10 mouse cellular contexts compared by ENCODE assay signal in the genomic region with DNA sequence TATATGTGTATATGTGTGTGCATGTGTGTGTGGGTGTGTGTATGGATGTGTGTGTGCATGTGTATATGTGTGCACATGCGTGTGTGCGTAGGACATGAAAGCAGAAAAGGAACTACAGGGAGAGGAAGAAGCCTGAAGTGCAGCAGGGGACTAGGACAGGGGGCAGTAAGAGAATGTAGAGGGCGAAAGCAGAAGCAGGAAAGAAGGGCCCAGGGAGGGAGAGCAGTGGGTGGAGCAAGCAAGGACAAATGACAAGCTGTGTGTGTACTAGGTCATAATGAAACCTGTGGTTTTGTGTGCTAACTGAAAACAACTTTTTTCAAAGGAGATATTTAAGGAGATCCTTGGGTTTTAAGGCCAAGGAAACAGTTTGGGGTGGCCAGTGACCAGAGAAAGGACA.
A peak's percentile ranks its signal among the peaks of the same experiment; 100 is the strongest.
DNase-seq lines count a peak whose midpoint lies in the region; ATAC-seq and TF ChIP-seq lines count a peak whose summit lies in the region.
"Had no signal": no experiment of that assay in that cellular context is flagged by ENCODE, and none has a peak within 500 bp of the region (broad histone marks: within the 10 kb centered on the region; RNA-seq: fewer than 3 reads in every experiment).

No protein-coding gene starts in this region.

- no peaks in the 10 kb centered on the region for H3K36me3 ChIP-seq in heart, adult 2 months (ENCODE audit: control insufficient read depth, insufficient read depth, low read length)
- no peaks in the 10 kb centered on the region for H3K36me3 ChIP-seq in heart, embryonic 11.5 days (ENCODE audit: control insufficient read depth, insufficient read depth, low read length)
- H3K36me3 ChIP-seq in kidney, embryonic 15.5 days, result no peaks in the 10 kb centered on the region
- H3K36me3 ChIP-seq in macrophage (ENCODE audit: inconsistent target), result no peaks in the 10 kb centered on the region
- H3K36me3 ChIP-seq in forebrain, embryonic 14.5 days (ENCODE audit: control insufficient read depth, insufficient read depth, low read length), result no peaks in the 10 kb centered on the region
- H3K36me3 ChIP-seq: G1E; hindbrain, embryonic 15.5 days had no signal

- H3K27ac ChIP-seq in heart, adult 2 months, result peak overlapping the region; percentile 65
- no peak overlapping the region for H3K27ac ChIP-seq in heart, embryonic 11.5 days (ENCODE audit: low read depth, low read length)
- H3K27ac ChIP-seq in kidney, embryonic 15.5 days, result peak overlapping the region; percentile 62; the same call in 1 of the 2 replicates
- peak overlapping the region; percentile 91 for H3K27ac ChIP-seq in macrophage
- H3K27ac ChIP-seq in forebrain, embryonic 14.5 days (ENCODE audit: low read depth, low read length), result no peak overlapping the region
- no peak overlapping the region for H3K27ac ChIP-seq in cerebellum, adult 2 months (ENCODE audit: insufficient read depth, low read length)
- H3K27ac ChIP-seq: hindbrain, embryonic 15.5 days had no signal

- H3K4me3 ChIP-seq in heart, adult 2 months, result no peak overlapping the region
- H3K4me3 ChIP-seq in heart, embryonic 11.5 days (ENCODE audit: low read depth, low read length), result no peak overlapping the region
- no peak overlapping the region for H3K4me3 ChIP-seq in kidney, embryonic 15.5 days (replicated peaks)
- no peak overlapping the region for H3K4me3 ChIP-seq in macrophage (ENCODE audit: inconsistent target)
- H3K4me3 ChIP-seq in forebrain, embryonic 14.5 days (ENCODE audit: low read depth, low read length), result no peak overlapping the region
- no peak overlapping the region for H3K4me3 ChIP-seq in cerebellum, adult 2 months (replicated peaks; ENCODE audit: insufficient read depth, low read depth, low read length)
- H3K4me3 ChIP-seq: hindbrain, embryonic 15.5 days had no signal

- H3K9me3 ChIP-seq in heart, embryonic 11.5 days (replicated peaks; ENCODE audit: control insufficient read depth, low read length), result no peaks in the 10 kb centered on the region
- no peaks in the 10 kb centered on the region for H3K9me3 ChIP-seq in kidney, embryonic 15.5 days (replicated peaks)
- H3K9me3 ChIP-seq in forebrain, embryonic 14.5 days (replicated peaks; ENCODE audit: control insufficient read depth, low read length), result no peaks in the 10 kb centered on the region
- H3K9me3 ChIP-seq: G1E; hindbrain, embryonic 15.5 days had no signal

- WGBS in heart, adult 2 months, result 79% methylated on average over 3 of the region's 3 CpGs
- 80% methylated on average over 3 of the region's 3 CpGs for WGBS in heart, embryonic 11.5 days (ENCODE audit: insufficient replicate concordance)
- 80% methylated on average over 3 of the region's 3 CpGs for WGBS in kidney, embryonic 15.5 days
- 2% methylated on average over 3 of the region's 3 CpGs for WGBS in macrophage (ENCODE audit: missing documents)
- 73% methylated on average over 3 of the region's 3 CpGs for WGBS in forebrain, embryonic 14.5 days
- WGBS in cerebellum, adult 2 months, result 92% methylated on average over 3 of the region's 3 CpGs

- peaks cover 10% of the 10 kb centered on the region for H3K4me1 ChIP-seq in heart, adult 2 months (ENCODE audit: control insufficient read depth, insufficient read depth, low read length)
- peaks cover 16% of the 10 kb centered on the region for H3K4me1 ChIP-seq in heart, embryonic 11.5 days (ENCODE audit: control insufficient read depth, insufficient read depth, low read length)
- H3K4me1 ChIP-seq in kidney, embryonic 15.5 days, result peaks cover 29% of the 10 kb centered on the region
- H3K4me1 ChIP-seq in forebrain, embryonic 14.5 days (ENCODE audit: control insufficient read depth, insufficient read depth, low read length), result no peaks in the 10 kb centered on the region
- H3K4me1 ChIP-seq in cerebellum, adult 2 months (ENCODE audit: control insufficient read depth, insufficient read depth, low read length), result no peaks in the 10 kb centered on the region
- H3K4me1 ChIP-seq: hindbrain, embryonic 15.5 days had no signal

- TF ChIP-seq CTCF in heart, adult 2 months (IDR thresholded peaks at IDR 0.05), result no peak
- TF ChIP-seq CTCF in cerebellum, adult 2 months (IDR thresholded peaks at IDR 0.05; ENCODE audit: borderline replicate concordance, insufficient read depth, low read depth, low read length), result no peak

- DNase-seq in heart, adult 2 months, result peak in 1 of 2 experiments; percentile 68
- DNase-seq in T-cell, adult 2 months (ENCODE audit: low spot score), result peak; percentile 68
- no peak for DNase-seq in forebrain, embryonic 14.5 days (ENCODE audit: low spot score)
- DNase-seq in cerebellum, adult 2 months, result no peak
- no peak for DNase-seq in frontal cortex, postnatal 25 days (ENCODE audit: low spot score in 2 of 2)

- no peaks in the 10 kb centered on the region for H3K27me3 ChIP-seq in heart, adult 2 months (ENCODE audit: control insufficient read depth, insufficient read depth, low read length)
- H3K27me3 ChIP-seq in heart, embryonic 11.5 days (ENCODE audit: control insufficient read depth, insufficient read depth, low read length), result no peaks in the 10 kb centered on the region
- no peaks in the 10 kb centered on the region for H3K27me3 ChIP-seq in kidney, embryonic 15.5 days
- no peaks in the 10 kb centered on the region for H3K27me3 ChIP-seq in forebrain, embryonic 14.5 days (replicated peaks; ENCODE audit: control insufficient read depth, insufficient read depth, low read length)
- H3K27me3 ChIP-seq in cerebellum, adult 2 months (ENCODE audit: control insufficient read depth, insufficient read depth, low read length), result no peaks in the 10 kb centered on the region
- H3K27me3 ChIP-seq: hindbrain, embryonic 15.5 days had no signal

- no peak overlapping the region for H3K9ac ChIP-seq in heart, adult 2 months (ENCODE audit: low read depth, low read length)
- no peak overlapping the region for H3K9ac ChIP-seq in heart, embryonic 11.5 days (ENCODE audit: low read depth, low read length)
- H3K9ac ChIP-seq in kidney, embryonic 15.5 days, result no peak overlapping the region
- no peak overlapping the region for H3K9ac ChIP-seq in forebrain, embryonic 14.5 days (ENCODE audit: low read length)
- H3K9ac ChIP-seq: hindbrain, embryonic 15.5 days had no signal

- no peak for TF ChIP-seq POLR2A in heart, adult 2 months (IDR thresholded peaks at IDR 0.05; ENCODE audit: insufficient read depth, low read depth, low read length)
- TF ChIP-seq POLR2A in cerebellum, adult 2 months (IDR thresholded peaks at IDR 0.05; ENCODE audit: borderline replicate concordance, insufficient read depth, low read length), result no peak

- H3K79me2 ChIP-seq in heart, adult 2 months (replicated peaks; ENCODE audit: control insufficient read depth, insufficient read depth, low read length), result no peaks in the 10 kb centered on the region
- no peaks in the 10 kb centered on the region for H3K79me2 ChIP-seq in macrophage (ENCODE audit: inconsistent target)

- intact Hi-C loops in heart, adult 2 months (cut with DNase I), result no loop called here

- TF ChIP-seq EP300 in heart, adult 2 months (IDR thresholded peaks at IDR 0.05; ENCODE audit: insufficient read depth, low read depth, low read length), result no peak

- ATAC-seq in heart, embryonic 11.5 days (replicated peaks; ENCODE audit: insufficient number of reproducible peaks, low FRiP score, low TSS enrichment), result no peak
- no peak for ATAC-seq in kidney, embryonic 15.5 days (replicated peaks; ENCODE audit: low FRiP score)
- ATAC-seq in forebrain, embryonic 14.5 days, result no peak

- H3K4me2 ChIP-seq in heart, embryonic 11.5 days, result no peak overlapping the region
- no peak overlapping the region for H3K4me2 ChIP-seq in kidney, embryonic 15.5 days
- H3K4me2 ChIP-seq in forebrain, embryonic 14.5 days (ENCODE audit: low read length), result no peak overlapping the region
- H3K4me2 ChIP-seq: hindbrain, embryonic 15.5 days had no signal

Comparison
In these comparisons a context has a peak if more than half of its experiments do, and no peak if none do; other contexts are left out.
1. H3K27ac ChIP-seq: peak in heart, adult 2 months (single experiment), kidney, embryonic 15.5 days (single experiment) and macrophage (single experiment); none in heart, embryonic 11.5 days (single experiment), forebrain, embryonic 14.5 days (single experiment) and cerebellum, adult 2 months (single experiment).